Mouse (Mus musculus) left cerebral cortex, postnatal 14 days (tissue): ENCODE measurements around the gene Cdc14a. TPM values are rescaled to one million over a fixed set of nuclear protein-coding genes. Genes with fewer than 3 reads are reported as not detected.

ENCODE experiments used
- DNase-seq, 2 experiments: peaks; one replicate each; pipeline ENCODE4 v3.0.0; 2021 to 2022; ENCODE audit warnings: low spot score in 2 of 2, mixed read lengths in 1 of 2
- intact Hi-C: fragments of 180-260 bp; cut with DNase I; formaldehyde crosslinking; loops from one replicate; pipeline ENCODE4 v1.15.1; 2025
- long read RNA-seq, 2 experiments: library from polyadenylated mRNA; stranded (forward); transcript quantifications; one replicate each; pipeline ENCODE4 v2.0.0; 2021
- total RNA-seq, 2 experiments: library from RNA; stranded (reverse); gene quantifications; 2 replicates each; pipeline ENCODE4 v1.2.3; 2021

Cdc14a gene
- total RNA-seq: 1 to 10 TPM; 3.4 to 4.4 TPM
- long read RNA-seq, experiment 1, full-length matches to known transcripts: 1 of 3 reads
- long read RNA-seq, experiment 1, partial matches to known transcripts: 1 of 3 reads
- long read RNA-seq, experiment 1, other reads (novel, unspliced or antisense): 1 of 3 reads
- long read RNA-seq, experiment 2, full-length matches to known transcripts: 2 of 2 reads
- long read RNA-seq, experiment 2, partial matches to known transcripts: 0 of 2 reads
- long read RNA-seq, experiment 2, other reads (novel, unspliced or antisense): 0 of 2 reads

GRCm38 (mm10) chr3:116423353-116424159, at the start of gene Cdc14a:
Gene Cdc14a (minus strand): TSS chr3:116424032.
- intact Hi-C loops: loop anchor here (5.0 kb wide), 2 partner anchors 69 to 81 kb away; no protein-coding TSS in a partner anchor
- peak; percentile 56 to 69 for DNase-seq

- intact Hi-C loops: no loop called here
- no peak for DNase-seq
Observed at GRCm38 (mm10) chr3:116465709-116466108, 41.9 kb upstream of the Cdc14a start.

GRCm38 (mm10) chr3:116464318-116464717, 40.5 kb upstream of the Cdc14a start:
- intact Hi-C loops: no loop called here
- no peak for DNase-seq

GRCm38 (mm10) chr3:116461053-116461452, 37.2 kb upstream of the Cdc14a start:
- intact Hi-C loops: no loop called here

GRCm38 (mm10) chr3:116454529-116454928, 30.7 kb upstream of the Cdc14a start:
- no peak for DNase-seq
- intact Hi-C loops: no loop called here

More at GRCm38 (mm10) chr3:116461053-116461452, 37.2 kb upstream of the Cdc14a start:
- no peak for DNase-seq

GRCm38 (mm10) chr3:116450741-116451140, 26.9 kb upstream of the Cdc14a start:
- intact Hi-C loops: no loop called here
- DNase-seq: no peak

GRCm38 (mm10) chr3:116444327-116444726, 20.5 kb upstream of the Cdc14a start:
- intact Hi-C loops: no loop called here

GRCm38 (mm10) chr3:116442788-116443187, 19.0 kb upstream of the Cdc14a start:
- intact Hi-C loops: no loop called here
- DNase-seq: no peak

More at GRCm38 (mm10) chr3:116444327-116444726, 20.5 kb upstream of the Cdc14a start:
- peak in 1 of 2 experiments; percentile 3 for DNase-seq

GRCm38 (mm10) chr3:116441518-116442205, 17.8 kb upstream of the Cdc14a start:
- intact Hi-C loops: no loop called here
- DNase-seq: no peak

- DNase-seq: no peak
- intact Hi-C loops: no loop called here
Observed at GRCm38 (mm10) chr3:116440066-116440997, 16.5 kb upstream of the Cdc14a start.

GRCm38 (mm10) chr3:116436811-116437601, 13.2 kb upstream of the Cdc14a start:
- no peak for DNase-seq
- intact Hi-C loops: no loop called here

- intact Hi-C loops: no loop called here
- DNase-seq: no peak
Observed at GRCm38 (mm10) chr3:116436113-116436512, 12.3 kb upstream of the Cdc14a start.

GRCm38 (mm10) chr3:116434757-116435156, 10.9 kb upstream of the Cdc14a start:
- intact Hi-C loops: no loop called here
- DNase-seq: no peak

GRCm38 (mm10) chr3:116425901-116426300, 2.1 kb upstream of the Cdc14a start:
- DNase-seq: no peak
- intact Hi-C loops: no loop called here

- intact Hi-C loops: loop anchor here (5.0 kb wide), 2 partner anchors 67 to 83 kb away; no protein-coding TSS in a partner anchor
- DNase-seq: peak; percentile 73 to 74
Observed at GRCm38 (mm10) chr3:116424973-116425284, 1.1 kb upstream of the Cdc14a start.

- DNase-seq: no peak
- intact Hi-C loops: loop anchor here (5.0 kb wide), 2 partner anchors 68 to 82 kb away; no protein-coding TSS in a partner anchor
Observed at GRCm38 (mm10) chr3:116424160-116424972, 534 bp upstream of the Cdc14a start.

GRCm38 (mm10) chr3:116422795-116423352, 958 bp downstream of the Cdc14a start:
- intact Hi-C loops: loop anchor here (5.0 kb wide), 2 partner anchors 69 to 81 kb away; no protein-coding TSS in a partner anchor
- peak; percentile 43 to 54 for DNase-seq
